Mouse (Mus musculus): ENCODE measurements around the gene Fut7. TPM values are rescaled to one million over a fixed set of nuclear protein-coding genes. Genes with fewer than 3 reads are reported as not detected.

The Fut7 gene
- polyA plus RNA-seq, 1 experiment: not detected

DNA sequence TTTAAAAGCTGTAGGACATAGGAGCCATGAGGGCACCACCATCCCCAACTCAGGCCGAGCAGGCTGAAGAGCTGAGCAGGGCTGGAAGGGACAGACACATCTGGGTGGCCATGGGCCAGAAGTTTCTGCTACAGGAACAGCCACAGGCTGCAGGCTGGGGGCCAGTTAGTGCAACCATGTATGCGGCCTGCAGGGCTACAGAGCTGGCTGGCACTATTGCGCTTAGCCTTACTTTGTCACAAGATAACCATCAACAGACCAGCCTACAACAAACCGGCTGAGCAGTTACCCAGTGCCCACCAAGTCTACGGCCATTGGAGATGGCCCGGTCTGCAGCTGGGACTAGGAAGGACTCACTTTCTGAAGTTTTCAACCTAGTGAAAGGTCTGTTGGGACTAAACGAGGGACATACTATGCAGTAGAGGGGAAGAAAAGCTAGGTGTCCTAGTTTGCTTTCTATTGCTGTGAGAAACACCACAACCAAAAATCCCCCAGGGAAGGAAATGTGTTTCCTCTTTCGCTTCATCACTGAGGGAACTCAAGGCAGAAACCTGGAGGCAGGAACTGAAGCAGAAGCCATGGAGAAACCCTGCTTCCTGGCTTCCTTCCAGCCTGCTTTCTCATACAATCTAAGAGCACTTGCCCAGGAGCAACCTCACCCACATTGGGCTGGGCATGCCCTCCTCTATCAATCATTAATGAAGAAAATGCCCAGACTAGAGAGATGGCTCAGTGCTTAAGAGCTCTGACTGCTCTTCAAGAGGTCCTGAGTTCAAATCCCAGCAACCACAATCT lies 28.0 kb downstream of the Fut7 start:
- Histone ChIP-seq H3K4me3 (ENCODE audit: insufficient read depth, low read depth, low read length) (no peak overlapping the region), H3K4me1 (ENCODE audit: control insufficient read depth, insufficient read depth, low read length) (no peaks in the 10 kb centered on the region), H3K27ac (ENCODE audit: insufficient read depth, low read depth, low read length) (no peak overlapping the region)
- TF ChIP-seq POLR2A (IDR thresholded peaks at IDR 0.05; ENCODE audit: insufficient read depth, low read depth, low read length) (no peak), CTCF (IDR thresholded peaks at IDR 0.05; ENCODE audit: insufficient read depth, low read depth, low read length) (no peak)
- WGBS: 79% methylated on average over 8 of the region's 8 CpGs

DNA sequence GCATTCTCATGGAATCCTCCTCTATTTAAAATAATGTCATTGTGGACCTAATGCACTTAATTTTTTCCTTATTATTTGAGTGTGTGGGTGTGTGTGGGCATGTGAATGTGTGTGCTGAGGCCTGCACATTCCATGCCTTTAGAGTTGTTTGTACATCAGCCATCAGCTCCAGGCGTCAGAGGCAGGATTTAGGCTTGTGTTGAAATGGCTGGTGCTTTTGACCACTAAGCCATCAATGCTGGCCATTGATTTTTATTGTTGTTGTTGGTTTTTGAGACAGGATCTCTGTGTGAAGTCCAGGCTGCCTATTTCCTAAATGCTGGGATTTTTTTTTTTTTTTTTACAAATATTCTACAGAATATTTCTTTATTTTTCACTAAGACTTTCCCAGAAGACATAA lies 29.9 kb downstream of the Fut7 start:
- Histone ChIP-seq H3K27ac (ENCODE audit: insufficient read depth, low read depth, low read length) (no peak overlapping the region), H3K4me3 (ENCODE audit: insufficient read depth, low read depth, low read length) (no peak overlapping the region), H3K4me1 (ENCODE audit: control insufficient read depth, insufficient read depth, low read length) (no peaks in the 10 kb centered on the region)
- no peak for TF ChIP-seq CTCF (IDR thresholded peaks at IDR 0.05; ENCODE audit: insufficient read depth, low read depth, low read length)
- TF ChIP-seq POLR2A (IDR thresholded peaks at IDR 0.05; ENCODE audit: insufficient read depth, low read depth, low read length): no peak
- WGBS: 52% methylated on average over 1 of the region's 1 CpGs

DNA sequence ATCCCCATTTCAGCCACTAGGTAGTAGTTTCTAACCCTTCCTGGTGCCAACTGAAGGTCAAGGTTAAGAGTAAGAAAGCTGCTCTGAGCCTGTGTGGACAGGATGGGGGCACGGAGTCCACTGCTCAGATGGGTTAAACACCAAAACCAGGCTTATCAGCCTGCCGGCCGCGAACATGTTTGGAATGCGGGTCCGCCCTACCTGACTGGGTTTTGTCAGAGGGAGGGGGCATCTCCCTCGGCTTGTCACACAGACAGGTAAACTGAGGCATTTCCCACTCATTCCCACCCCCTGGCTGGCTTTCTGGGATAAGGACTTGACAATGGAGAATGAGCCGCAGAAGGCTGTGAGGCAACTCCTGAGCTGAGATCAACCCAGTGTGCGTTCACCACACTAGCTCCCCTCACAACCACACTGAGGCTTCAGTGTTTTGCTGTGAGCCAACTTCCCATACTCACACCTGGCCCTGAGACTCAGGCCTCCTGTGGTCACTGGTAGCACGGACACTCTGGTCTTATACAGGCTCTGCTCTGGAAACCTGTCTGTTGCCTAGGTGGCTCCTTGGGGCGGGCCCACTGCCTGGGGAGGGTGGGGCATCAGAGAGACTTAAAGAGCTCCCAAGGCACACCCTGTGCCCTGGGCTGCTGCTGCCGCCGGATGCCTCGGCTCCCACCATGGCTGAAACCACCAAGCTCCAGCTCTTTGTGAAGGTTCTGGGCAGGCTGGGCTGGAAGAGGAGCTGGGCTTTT lies 33.3 kb downstream of the Fut7 start, which contains the start of gene Clic3:
Clic3 (plus strand) TSS at position 634 of the 749 bp plus-strand sequence.
- Histone ChIP-seq H3K27ac (ENCODE audit: insufficient read depth, low read depth, low read length) (no peak within 1 kb of the TSS), H3K4me1 (ENCODE audit: control insufficient read depth, insufficient read depth, low read length) (peaks cover 17% of the 10 kb centered on the region), H3K4me3 (ENCODE audit: insufficient read depth, low read depth, low read length) (no peak within 1 kb of the TSS)
- no peak for TF ChIP-seq POLR2A (IDR thresholded peaks at IDR 0.05; ENCODE audit: insufficient read depth, low read depth, low read length)
- TF ChIP-seq CTCF (IDR thresholded peaks at IDR 0.05; ENCODE audit: insufficient read depth, low read depth, low read length): no peak
- 64% methylated on average over 14 of the region's 14 CpGs for WGBS

DNA sequence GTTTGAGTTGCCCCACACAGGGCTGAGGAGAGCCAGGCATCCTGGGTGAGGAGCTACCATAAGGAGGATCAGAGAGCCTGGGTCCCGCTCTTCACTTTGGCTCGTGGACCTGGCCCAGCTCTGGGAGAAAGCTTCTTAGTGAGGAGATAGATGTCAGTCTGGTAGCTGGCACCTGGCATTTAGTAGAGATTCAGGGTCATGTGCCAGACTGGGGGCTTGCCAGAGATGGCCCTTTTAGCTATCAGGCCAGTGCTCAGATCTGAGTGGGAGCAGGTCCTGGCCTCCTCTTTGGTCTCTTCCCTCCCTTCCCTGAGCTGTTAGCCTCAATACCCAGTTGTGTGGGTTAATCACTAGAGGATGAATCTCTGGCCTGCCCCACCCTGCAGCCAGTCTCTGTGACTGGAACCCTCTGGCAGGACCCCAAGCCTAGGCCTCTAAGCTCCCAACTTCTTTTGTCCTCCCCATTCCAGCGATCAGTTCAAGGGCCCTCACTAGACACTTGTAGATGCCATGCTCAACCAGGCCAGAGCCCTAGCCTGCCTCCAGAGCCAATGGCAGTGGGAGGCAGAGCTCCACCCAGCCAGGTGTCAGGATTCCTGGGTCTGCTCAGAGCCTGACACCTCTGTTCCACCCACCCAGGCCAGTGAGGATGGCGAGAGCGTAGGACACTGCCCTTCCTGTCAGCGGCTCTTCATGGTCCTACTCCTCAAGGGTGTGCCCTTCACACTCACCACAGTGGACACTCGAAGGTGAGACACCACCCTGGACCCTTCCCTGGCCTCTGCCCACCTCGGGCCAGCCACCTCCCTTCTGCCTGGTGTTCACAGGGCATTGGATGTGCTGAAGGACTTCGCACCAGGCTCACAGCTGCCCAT lies 34.2 kb downstream of the Fut7 start:
- H3K27ac ChIP-seq (ENCODE audit: insufficient read depth, low read depth, low read length): no peak overlapping the region
- peaks cover 21% of the 10 kb centered on the region for H3K4me1 ChIP-seq (ENCODE audit: control insufficient read depth, insufficient read depth, low read length)
- 83% methylated on average over 9 of the region's 9 CpGs for WGBS
- H3K4me3 ChIP-seq (ENCODE audit: insufficient read depth, low read depth, low read length): no peak overlapping the region
- no peak for TF ChIP-seq CTCF (IDR thresholded peaks at IDR 0.05; ENCODE audit: insufficient read depth, low read depth, low read length)

DNA sequence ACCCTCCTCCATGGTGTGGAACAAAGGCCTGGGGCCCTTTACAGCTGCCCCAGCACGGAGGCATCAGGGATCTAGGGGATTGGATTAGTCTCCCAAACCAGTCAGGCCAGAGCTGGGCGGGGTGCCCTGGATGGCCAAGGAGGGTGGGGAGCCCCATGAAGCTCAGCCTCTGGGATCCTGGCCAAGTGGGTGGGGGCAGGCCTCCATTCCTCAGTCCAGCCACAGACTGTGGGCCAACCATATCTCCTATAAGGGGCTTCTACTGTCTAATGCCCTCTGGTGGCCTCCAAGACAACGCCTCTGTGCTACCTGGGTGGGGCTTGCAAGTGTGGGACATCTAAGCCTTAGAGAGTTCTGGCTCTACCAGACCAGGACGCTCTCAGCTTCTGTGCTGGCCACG lies 35.8 kb downstream of the Fut7 start:
- Histone ChIP-seq H3K4me3 (ENCODE audit: insufficient read depth, low read depth, low read length) (no peak overlapping the region), H3K4me1 (ENCODE audit: control insufficient read depth, insufficient read depth, low read length) (peaks cover 21% of the 10 kb centered on the region), H3K27ac (ENCODE audit: insufficient read depth, low read depth, low read length) (no peak overlapping the region)
- WGBS: 75% methylated on average over 5 of the region's 5 CpGs
- TF ChIP-seq POLR2A (IDR thresholded peaks at IDR 0.05; ENCODE audit: insufficient read depth, low read depth, low read length): no peak
- TF ChIP-seq CTCF (IDR thresholded peaks at IDR 0.05; ENCODE audit: insufficient read depth, low read depth, low read length): no peak

DNA sequence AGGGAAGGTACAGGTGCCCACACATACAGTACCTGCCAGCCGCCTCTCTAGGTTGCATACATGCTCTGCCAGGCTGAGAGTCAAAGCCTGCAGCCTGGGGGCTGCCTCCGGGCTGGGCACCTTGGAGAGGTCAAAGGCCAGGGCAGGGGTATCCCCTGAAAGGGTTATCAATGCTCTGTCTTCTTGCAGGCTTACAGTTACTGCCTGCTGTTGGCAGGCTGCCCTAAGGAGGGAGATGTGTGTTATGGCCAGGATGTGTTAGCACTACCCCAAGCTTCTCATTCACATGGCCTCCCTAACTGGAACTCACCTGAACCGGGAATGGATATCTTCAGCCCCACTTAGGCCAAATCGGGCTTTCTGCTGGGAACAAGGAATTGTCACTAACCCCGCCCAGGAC lies 37.1 kb downstream of the Fut7 start:
- H3K27ac ChIP-seq (ENCODE audit: insufficient read depth, low read depth, low read length): peak overlapping the region; percentile 91
- TF ChIP-seq CTCF (IDR thresholded peaks at IDR 0.05; ENCODE audit: insufficient read depth, low read depth, low read length) (no peak), POLR2A (IDR thresholded peaks at IDR 0.05; ENCODE audit: insufficient read depth, low read depth, low read length) (no peak)
- H3K4me3 ChIP-seq (ENCODE audit: insufficient read depth, low read depth, low read length): peak overlapping the region; percentile 86
- WGBS: 21% methylated on average over 5 of the region's 5 CpGs
- peaks cover 21% of the 10 kb centered on the region for H3K4me1 ChIP-seq (ENCODE audit: control insufficient read depth, insufficient read depth, low read length)

DNA sequence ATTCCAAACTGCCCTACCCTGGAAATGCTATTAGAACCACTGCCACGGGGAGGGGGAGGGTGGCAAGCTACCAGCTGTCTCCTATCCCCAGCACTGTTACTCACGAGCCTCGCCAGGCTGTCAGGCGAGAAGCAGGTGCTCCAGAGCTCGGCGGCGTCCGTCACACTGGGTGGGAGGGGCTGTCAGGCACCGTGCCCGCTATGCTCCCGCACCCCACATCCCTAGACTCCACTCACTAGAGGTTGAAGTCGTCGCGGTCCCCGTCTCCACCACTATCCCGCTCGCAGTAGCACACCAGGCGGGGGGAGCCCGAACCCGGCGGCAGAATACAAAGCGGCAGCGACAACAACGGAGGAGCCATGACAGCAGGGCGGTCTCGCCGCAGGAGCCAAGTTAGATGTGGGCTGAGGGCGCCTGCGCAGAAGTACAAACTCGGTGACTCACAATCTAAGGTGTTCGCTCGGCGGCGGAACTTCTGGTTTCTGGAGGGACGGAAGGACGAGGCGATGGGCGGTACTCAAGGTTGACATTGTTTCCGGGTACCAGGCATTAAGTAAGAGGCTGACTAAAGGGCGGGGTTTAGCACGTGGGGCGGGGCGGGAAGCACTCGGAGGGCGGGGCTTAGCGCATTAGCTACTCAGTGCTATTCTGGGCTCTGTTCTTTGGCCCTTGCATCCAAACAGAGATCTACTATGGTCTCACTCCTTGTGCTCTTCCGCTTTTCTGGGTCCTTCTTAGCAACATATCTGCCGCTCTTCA lies 37.7 kb downstream of the Fut7 start, which contains the start of gene Paxx:
Paxx (minus strand) TSS at position 544 of the 759 bp plus-strand sequence.
- 1% methylated on average over 48 of the region's 48 CpGs for whole genome bisulfite sequencing
- H3K4me3 ChIP-seq (ENCODE audit: insufficient read depth, low read depth, low read length): peak within 1 kb of the TSS; percentile 86
- H3K27ac ChIP-seq (ENCODE audit: insufficient read depth, low read depth, low read length): peak within 1 kb of the TSS; percentile 91
- TF ChIP-seq CTCF (IDR thresholded peaks at IDR 0.05; ENCODE audit: insufficient read depth, low read depth, low read length) (no peak), POLR2A (IDR thresholded peaks at IDR 0.05; ENCODE audit: insufficient read depth, low read depth, low read length) (peak; percentile 58; the same call in 1 of the 2 replicates)
- H3K4me1 ChIP-seq (ENCODE audit: control insufficient read depth, insufficient read depth, low read length): peaks cover 21% of the 10 kb centered on the region

DNA sequence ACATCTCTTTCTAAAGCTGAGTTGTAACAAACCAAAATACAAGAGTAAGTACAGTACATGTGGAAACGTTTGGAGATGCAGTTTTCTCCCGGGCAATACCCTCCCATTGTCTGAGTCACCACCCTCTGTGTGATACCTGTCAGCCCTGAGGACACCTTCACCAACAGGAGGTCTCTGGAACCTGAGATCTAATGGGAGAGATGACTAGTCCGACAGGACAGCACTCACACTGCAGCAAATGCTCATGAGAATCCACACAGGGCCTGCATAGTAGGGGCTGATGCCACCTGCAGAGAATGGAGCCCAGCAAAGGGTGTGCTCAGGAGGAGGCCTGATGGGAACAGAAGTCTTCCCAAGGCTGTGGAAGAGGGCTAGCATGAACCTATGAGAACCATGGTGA lies 38.3 kb downstream of the Fut7 start:
- TF ChIP-seq POLR2A (IDR thresholded peaks at IDR 0.05; ENCODE audit: insufficient read depth, low read depth, low read length) (no peak), CTCF (IDR thresholded peaks at IDR 0.05; ENCODE audit: insufficient read depth, low read depth, low read length) (no peak)
- H3K27ac ChIP-seq (ENCODE audit: insufficient read depth, low read depth, low read length): peak overlapping the region; percentile 84
- peaks cover 21% of the 10 kb centered on the region for H3K4me1 ChIP-seq (ENCODE audit: control insufficient read depth, insufficient read depth, low read length)
- 9% methylated on average over 3 of the region's 3 CpGs for WGBS
- H3K4me3 ChIP-seq (ENCODE audit: insufficient read depth, low read depth, low read length): peak overlapping the region; percentile 86

All from olfactory bulb, adult 2 months (tissue).